Mouse (Mus musculus): ENCODE data around the gene Rbks. TPM values are rescaled to one million over a fixed set of nuclear protein-coding genes. Genes with fewer than 3 reads are reported as not detected.

Gene Rbks
- polyA plus RNA-seq, 1 experiment from 2014 or later: 1.7 TPM

GRCm38 (mm10) chr5:31669984-31670383 lies 27.4 kb downstream of the Rbks start:
- Histone ChIP-seq H3K4me1 (replicated peaks) (no peaks in the 10 kb centered on the region), H3K9ac (replicated peaks) (no peak overlapping the region), H3K4me3 (replicated peaks) (no peak overlapping the region), H3K4me2 (replicated peaks) (no peak overlapping the region), H3K27me3 (no peaks in the 10 kb centered on the region), H3K36me3 (no peaks in the 10 kb centered on the region), H3K9me3 (no peaks in the 10 kb centered on the region), H3K27ac (no peak overlapping the region)
- WGBS: 77% methylated on average over 5 of the region's 5 CpGs
- no peak for ATAC-seq

- Histone ChIP-seq H3K27ac (no peak overlapping the region), H3K36me3 (no peaks in the 10 kb centered on the region), H3K27me3 (no peaks in the 10 kb centered on the region), H3K9ac (replicated peaks) (no peak overlapping the region), H3K4me3 (replicated peaks) (no peak overlapping the region), H3K9me3 (no peaks in the 10 kb centered on the region), H3K4me2 (replicated peaks) (no peak overlapping the region), H3K4me1 (replicated peaks) (no peaks in the 10 kb centered on the region)
- no peak for ATAC-seq
- 58% methylated on average over 13 of the region's 13 CpGs for WGBS
Measured at GRCm38 (mm10) chr5:31668325-31668968, 29.0 kb downstream of the Rbks start.

- H3K9me3 ChIP-seq: no peaks in the 10 kb centered on the region
- ATAC-seq: no peak
- H3K4me3 ChIP-seq (replicated peaks): no peak overlapping the region
- WGBS: 58% methylated on average over 1 of the region's 1 CpGs
- H3K27ac ChIP-seq: no peak overlapping the region
- no peaks in the 10 kb centered on the region for H3K36me3 ChIP-seq
- H3K4me1 ChIP-seq (replicated peaks): no peaks in the 10 kb centered on the region
- no peak overlapping the region for H3K4me2 ChIP-seq (replicated peaks)
- H3K27me3 ChIP-seq: no peaks in the 10 kb centered on the region
- H3K9ac ChIP-seq (replicated peaks): no peak overlapping the region
Measured at GRCm38 (mm10) chr5:31666176-31666575, 31.3 kb downstream of the Rbks start.

- Histone ChIP-seq H3K4me1 (replicated peaks) (no peaks in the 10 kb centered on the region), H3K27ac (no peak overlapping the region), H3K4me2 (replicated peaks) (no peak overlapping the region), H3K36me3 (0 out of 2 replicates have a peak, but pooled peaks cover 3% of the 10 kb centered on the region), H3K4me3 (replicated peaks) (no peak overlapping the region), H3K9me3 (no peaks in the 10 kb centered on the region), H3K9ac (replicated peaks) (no peak overlapping the region), H3K27me3 (no peaks in the 10 kb centered on the region)
- WGBS: 89% methylated on average over 1 of the region's 1 CpGs
- no peak for ATAC-seq
Measured at GRCm38 (mm10) chr5:31655688-31656190, 41.7 kb downstream of the Rbks start.

GRCm38 (mm10) chr5:31650518-31651288 lies 46.7 kb downstream of the Rbks start:
- no peak overlapping the region for H3K27ac ChIP-seq

GRCm38 (mm10) chr5:31647327-31647726 lies 50.1 kb downstream of the Rbks start:
- 89% methylated on average over 2 of the region's 2 CpGs for WGBS
- H3K4me3 ChIP-seq (replicated peaks): no peak overlapping the region
- no peak overlapping the region for H3K4me2 ChIP-seq (replicated peaks)
- H3K9me3 ChIP-seq: no peaks in the 10 kb centered on the region
- no peaks in the 10 kb centered on the region for H3K27me3 ChIP-seq
- no peak overlapping the region for H3K9ac ChIP-seq (replicated peaks)
- no peak for ATAC-seq
- H3K27ac ChIP-seq: no peak overlapping the region
- no peaks in the 10 kb centered on the region for H3K4me1 ChIP-seq (replicated peaks)
- peaks cover 5% of the 10 kb centered on the region; the same call in 1 of the 2 replicates for H3K36me3 ChIP-seq

More at GRCm38 (mm10) chr5:31650518-31651288, 46.7 kb downstream of the Rbks start:
- Histone ChIP-seq H3K4me3 (replicated peaks) (no peak overlapping the region), H3K36me3 (0 out of 2 replicates have a peak, but pooled peaks cover 3% of the 10 kb centered on the region), H3K4me1 (replicated peaks) (no peaks in the 10 kb centered on the region), H3K9me3 (no peaks in the 10 kb centered on the region), H3K27me3 (no peaks in the 10 kb centered on the region), H3K4me2 (replicated peaks) (no peak overlapping the region), H3K9ac (replicated peaks) (no peak overlapping the region)
- no peak for ATAC-seq
- 90% methylated on average over 2 of the region's 2 CpGs for WGBS

- no peak overlapping the region for H3K4me2 ChIP-seq (replicated peaks)
- ATAC-seq: no peak
- no peak overlapping the region for H3K9ac ChIP-seq (replicated peaks)
- no peak overlapping the region for H3K4me3 ChIP-seq (replicated peaks)
- 90% methylated on average over 6 of the region's 6 CpGs for WGBS
- no peaks in the 10 kb centered on the region for H3K27me3 ChIP-seq
- no peaks in the 10 kb centered on the region for H3K4me1 ChIP-seq (replicated peaks)
- H3K36me3 ChIP-seq: peaks cover 7% of the 10 kb centered on the region; the same call in 1 of the 2 replicates
- H3K27ac ChIP-seq: no peak overlapping the region
- no peaks in the 10 kb centered on the region for H3K9me3 ChIP-seq
Measured at GRCm38 (mm10) chr5:31646574-31646973, 50.9 kb downstream of the Rbks start.

GRCm38 (mm10) chr5:31645798-31646197 lies 51.6 kb downstream of the Rbks start:
- 91% methylated on average over 6 of the region's 6 CpGs for WGBS
- H3K9ac ChIP-seq (replicated peaks): no peak overlapping the region
- no peak overlapping the region for H3K4me3 ChIP-seq (replicated peaks)
- H3K4me2 ChIP-seq (replicated peaks): no peak overlapping the region
- peaks cover 10% of the 10 kb centered on the region; the same call in 1 of the 2 replicates for H3K36me3 ChIP-seq
- H3K4me1 ChIP-seq (replicated peaks): no peaks in the 10 kb centered on the region
- no peak for ATAC-seq
- H3K9me3 ChIP-seq: no peaks in the 10 kb centered on the region
- no peak overlapping the region for H3K27ac ChIP-seq
- no peaks in the 10 kb centered on the region for H3K27me3 ChIP-seq

GRCm38 (mm10) chr5:31644847-31645246 lies 52.6 kb downstream of the Rbks start:
- Histone ChIP-seq H3K9ac (replicated peaks) (no peak overlapping the region), H3K4me2 (replicated peaks) (no peak overlapping the region), H3K4me1 (replicated peaks) (no peaks in the 10 kb centered on the region), H3K27ac (no peak overlapping the region), H3K4me3 (replicated peaks) (no peak overlapping the region), H3K36me3 (peaks cover 10% of the 10 kb centered on the region; the same call in 1 of the 2 replicates), H3K27me3 (no peaks in the 10 kb centered on the region), H3K9me3 (no peaks in the 10 kb centered on the region)
- ATAC-seq: no peak
- whole genome bisulfite sequencing: 93% methylated on average over 6 of the region's 6 CpGs

GRCm38 (mm10) chr5:31644272-31644671 lies 53.2 kb downstream of the Rbks start:
- no peak for ATAC-seq
- Histone ChIP-seq H3K4me2 (replicated peaks) (no peak overlapping the region), H3K4me3 (replicated peaks) (no peak overlapping the region), H3K9me3 (no peaks in the 10 kb centered on the region), H3K36me3 (peaks cover 10% of the 10 kb centered on the region; the same call in 1 of the 2 replicates), H3K4me1 (replicated peaks) (no peaks in the 10 kb centered on the region), H3K27me3 (no peaks in the 10 kb centered on the region), H3K27ac (no peak overlapping the region), H3K9ac (replicated peaks) (no peak overlapping the region)
- WGBS: 83% methylated on average over 4 of the region's 4 CpGs

GRCm38 (mm10) chr5:31642300-31642699 lies 55.1 kb downstream of the Rbks start:
- Histone ChIP-seq H3K27ac (no peak overlapping the region), H3K4me2 (replicated peaks) (no peak overlapping the region), H3K27me3 (no peaks in the 10 kb centered on the region), H3K9me3 (no peaks in the 10 kb centered on the region), H3K36me3 (peaks cover 10% of the 10 kb centered on the region; the same call in 1 of the 2 replicates), H3K4me1 (replicated peaks) (no peaks in the 10 kb centered on the region), H3K4me3 (replicated peaks) (no peak overlapping the region), H3K9ac (replicated peaks) (no peak overlapping the region)
- ATAC-seq: no peak
- WGBS: 89% methylated on average over 3 of the region's 3 CpGs

GRCm38 (mm10) chr5:31640542-31640941 lies 56.9 kb downstream of the Rbks start:
- Histone ChIP-seq H3K36me3 (peaks cover 10% of the 10 kb centered on the region; the same call in 1 of the 2 replicates), H3K4me2 (replicated peaks) (no peak overlapping the region), H3K27ac (no peak overlapping the region), H3K27me3 (no peaks in the 10 kb centered on the region), H3K4me1 (replicated peaks) (peaks cover 7% of the 10 kb centered on the region), H3K9me3 (no peaks in the 10 kb centered on the region), H3K9ac (replicated peaks) (no peak overlapping the region), H3K4me3 (replicated peaks) (no peak overlapping the region)
- no peak for ATAC-seq
- WGBS: 95% methylated on average over 2 of the region's 2 CpGs

All from midbrain, embryonic 13.5 days (tissue).